Mouse (Mus musculus) heart, embryonic 14.5 days (tissue): Measurements from ENCODE around the gene Sema5b. TPM values are rescaled to one million over a fixed set of nuclear protein-coding genes. Genes with fewer than 3 reads are reported as not detected.
A peak's percentile ranks its signal among the peaks of the same experiment; 100 is the strongest.
"Not testable (repeated sequence)": the region's sequence is repeated elsewhere in the genome, so short reads cannot be mapped to it uniquely, and the experiment has no call there.

Source experiments
- ATAC-seq: fragments of 200-750 bp; cut with Nextera tagmentation; 2 replicates; pipeline ENCODE4 v1.8.0; 2017; ENCODE audit warnings: low read depth, moderate TSS enrichment; ENCODE audit not compliant: insufficient number of reproducible peaks, insufficient read depth, low FRiP score
- H3K27ac ChIP-seq, 2 experiments: fragments of 200-500 bp in 1 of 2; fragments of 300-500 bp in 1 of 2; sonication (generic) in 1 of 2; replicated peaks in 1 of 2; 2 replicates each; pipeline ENCODE4 v1.5.1; 2012 to 2014; ENCODE audit warnings: low read depth in 2 of 2, low read length in 2 of 2, control low read depth in 1 of 2, mild to moderate bottlenecking in 1 of 2, mixed read lengths in 1 of 2; ENCODE audit not compliant: control insufficient read depth in 1 of 2, insufficient read depth in 1 of 2
- H3K27me3 ChIP-seq: fragments of 300-500 bp; sonication (generic); 2 replicates; pipeline ENCODE4 v1.6.1; 2014; ENCODE audit warnings: mild to moderate bottlenecking, low read length, control low read depth; ENCODE audit not compliant: control insufficient read depth, insufficient read depth
- H3K36me3 ChIP-seq: fragments of 300-500 bp; sonication (generic); 2 replicates; pipeline ENCODE4 v1.6.1; 2014; ENCODE audit warnings: mild to moderate bottlenecking, control low read depth, low read length, mixed read lengths; ENCODE audit not compliant: control insufficient read depth, insufficient read depth
- H3K4me1 ChIP-seq, 2 experiments: fragments of 200-500 bp in 1 of 2; fragments of 300-500 bp in 1 of 2; sonication (generic) in 1 of 2; 2 replicates each; pipeline ENCODE4 v1.6.1; 2012 to 2014; ENCODE audit warnings: low read length in 2 of 2, control low read depth in 1 of 2, mixed read lengths in 1 of 2; ENCODE audit not compliant: control insufficient read depth in 2 of 2, insufficient read depth in 2 of 2
- H3K4me2 ChIP-seq: fragments of 300-500 bp; sonication (generic); 2 replicates; pipeline ENCODE4 v1.6.1; 2014; ENCODE audit warnings: mild to moderate bottlenecking, low read length
- H3K4me3 ChIP-seq, 2 experiments: fragments of 200-500 bp in 1 of 2; fragments of 300-500 bp in 1 of 2; sonication (generic) in 1 of 2; 2 replicates each; pipeline ENCODE4 v1.5.1; 2012 to 2014; ENCODE audit warnings: low read length in 2 of 2, mild to moderate bottlenecking in 2 of 2, control low read depth in 1 of 2, low read depth in 1 of 2, moderate library complexity in 1 of 2; ENCODE audit not compliant: control insufficient read depth in 1 of 2, insufficient read depth in 1 of 2
- H3K9ac ChIP-seq: fragments of 300-500 bp; sonication (generic); 2 replicates; pipeline ENCODE4 v1.6.1; 2014; ENCODE audit warnings: mild to moderate bottlenecking, low read length
- H3K9me3 ChIP-seq: fragments of 300-500 bp; sonication (generic); 2 replicates; pipeline ENCODE4 v1.6.1; 2016; ENCODE audit warnings: low read length, control low read depth; ENCODE audit not compliant: control insufficient read depth
- WGBS: fragments of 180-500 bp; shearing (Covaris S2); extraction: QIAGEN DNeasy Blood & Tissue Kit; methylation state at CpG from one replicate; pipeline ENCODE4 v1.1.7; 2014; 5-methylcytosine and 5-hydroxymethylcytosine counted together
- polyA plus RNA-seq: library from polyadenylated mRNA; unstranded; fragments of >200 nt; fragmentation: Nextera tagmentation; extraction: Ambion mirVana; gene quantifications from 2 replicates; pipeline ENCODE4 v1.2.1, GENCODE M21; 2014

Gene Sema5b
- polyA plus RNA-seq, 1 experiment from 2014 or later: 1.9 TPM

DNA sequence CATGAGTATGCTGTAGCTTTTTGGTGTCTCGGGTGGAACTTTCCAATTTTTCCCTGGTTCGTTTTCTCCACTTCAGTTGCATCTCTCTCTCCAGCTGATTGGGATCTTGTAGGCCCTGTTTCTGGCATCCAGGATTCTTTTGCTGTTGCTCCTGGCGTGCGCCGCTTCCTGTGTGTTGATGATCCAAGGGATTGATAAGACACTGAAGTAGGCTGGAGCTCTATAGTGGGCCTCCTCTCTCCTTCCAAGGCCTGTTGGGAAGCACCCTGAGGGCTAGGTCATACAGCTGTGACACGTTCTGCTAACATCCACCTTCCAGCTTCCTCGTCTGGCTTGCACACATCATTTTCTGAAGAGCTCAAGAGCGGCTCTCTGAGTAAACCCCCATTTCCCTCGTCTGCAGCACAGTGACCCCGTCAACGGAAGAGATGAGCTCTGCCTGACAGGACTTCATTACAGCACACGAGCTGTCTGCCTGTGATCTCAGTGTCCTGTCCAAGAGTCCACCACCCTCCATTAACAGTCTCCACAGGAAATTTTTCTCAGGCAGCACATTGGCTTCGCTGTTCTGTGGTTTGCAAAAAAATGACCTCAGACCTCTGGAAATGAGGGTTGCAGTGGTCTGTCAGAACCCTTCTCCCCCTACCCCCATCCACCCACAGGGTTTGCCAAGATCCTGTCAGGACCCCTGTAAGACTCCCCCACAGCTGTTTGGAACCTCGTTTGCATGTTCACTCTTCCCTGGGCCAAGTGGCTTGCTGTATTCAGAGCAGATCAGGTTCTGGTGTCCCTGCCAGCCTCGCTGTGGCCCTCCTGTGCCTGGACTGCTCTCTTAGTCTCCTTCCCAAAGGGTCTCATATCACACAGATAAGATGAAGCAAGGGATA, 14.9 kb downstream of the Sema5b start:
- Histone ChIP-seq H3K36me3 (no peaks in the 10 kb centered on the region), H3K4me1 (peaks cover 10 to 11% of the 10 kb centered on the region in 2 experiments; a peak in 3 of 4 replicates), H3K9me3 (no peaks in the 10 kb centered on the region), H3K9ac (no peak overlapping the region), H3K27ac (no peak overlapping the region), H3K27me3 (no peaks in the 10 kb centered on the region), H3K4me2 (no peak overlapping the region), H3K4me3 (no peak overlapping the region)
- 63% methylated on average over 15 of the region's 15 CpGs for WGBS
- ATAC-seq: no peak

DNA sequence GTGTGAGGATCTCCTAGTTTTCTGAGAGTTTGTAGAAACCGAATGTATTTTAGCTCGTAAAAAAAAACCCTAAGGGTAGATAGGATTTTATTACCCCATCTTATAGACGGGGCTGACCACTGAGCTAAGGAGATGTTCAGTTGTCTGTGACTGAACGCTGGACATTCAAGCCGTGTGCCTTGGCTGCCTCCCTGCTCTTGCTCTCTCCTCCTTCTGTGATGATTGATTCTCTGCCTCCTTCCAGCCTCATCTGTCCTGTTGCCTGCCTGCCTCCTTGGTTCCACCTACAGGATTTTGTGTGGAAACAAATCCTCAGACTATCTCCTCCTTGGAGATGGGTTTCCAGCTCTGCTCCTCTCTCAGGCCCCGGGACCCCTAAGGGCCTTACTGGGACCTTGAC, 16.1 kb downstream of the Sema5b start:
- Histone ChIP-seq H3K27ac (no peak overlapping the region), H3K9me3 (no peaks in the 10 kb centered on the region), H3K4me2 (no peak overlapping the region), H3K27me3 (no peaks in the 10 kb centered on the region), H3K9ac (no peak overlapping the region), H3K36me3 (no peaks in the 10 kb centered on the region), H3K4me1 (peaks cover under 1 to 4% of the 10 kb centered on the region in 2 experiments; a peak in 1 of 4 replicates), H3K4me3 (no peak overlapping the region)
- WGBS: 81% methylated on average over 6 of the region's 6 CpGs
- no peak for ATAC-seq

DNA sequence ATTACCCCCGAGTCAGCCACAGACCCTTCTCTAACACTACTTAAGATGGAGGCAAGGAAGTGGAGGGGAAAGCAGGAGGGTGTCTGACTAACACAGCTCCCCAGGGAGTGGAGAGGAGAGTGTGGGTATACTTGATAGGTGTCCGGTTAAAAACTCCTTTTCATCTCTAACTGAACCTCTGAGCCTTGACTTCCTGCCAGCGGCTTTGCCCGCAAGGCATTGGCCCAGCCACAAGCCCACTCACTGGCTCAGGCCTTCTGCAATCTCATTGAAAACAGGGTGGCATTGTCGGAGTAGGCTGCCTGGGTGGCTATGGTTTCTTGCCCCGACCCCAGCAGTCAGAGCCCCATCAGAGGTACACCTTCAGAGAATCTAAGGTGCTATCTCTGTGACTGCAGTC, 20.6 kb downstream of the Sema5b start:
- no peaks in the 10 kb centered on the region for H3K9me3 ChIP-seq
- H3K4me3 ChIP-seq: no peak overlapping the region
- no peak overlapping the region for H3K27ac ChIP-seq
- H3K9ac ChIP-seq: no peak overlapping the region
- H3K4me2 ChIP-seq: no peak overlapping the region
- H3K36me3 ChIP-seq: no peaks in the 10 kb centered on the region
- H3K4me1 ChIP-seq: peaks cover 3 to 6% of the 10 kb centered on the region in 2 experiments; a peak in 3 of 4 replicates
- WGBS: 69% methylated on average over 6 of the region's 6 CpGs
- no peak for ATAC-seq
- H3K27me3 ChIP-seq: no peaks in the 10 kb centered on the region

- H3K27me3 ChIP-seq: no peaks in the 10 kb centered on the region
- H3K9ac ChIP-seq: no peak overlapping the region
- 62% methylated on average over 22 of the region's 22 CpGs for WGBS
- ATAC-seq: no peak
- peaks cover 3 to 6% of the 10 kb centered on the region in 2 experiments; a peak in 3 of 4 replicates for H3K4me1 ChIP-seq
- no peaks in the 10 kb centered on the region for H3K9me3 ChIP-seq
- H3K4me2 ChIP-seq: peak overlapping the region; percentile 27; the same call in 1 of the 2 replicates
- H3K27ac ChIP-seq: no peak overlapping the region
- H3K4me3 ChIP-seq: no peak overlapping the region
- no peaks in the 10 kb centered on the region for H3K36me3 ChIP-seq
These were observed 23.4 kb downstream of the Sema5b start for GRCm38 (mm10) chr16:35564246-35564905.

GRCm38 (mm10) chr16:35565601-35566000, 24.7 kb downstream of the Sema5b start:
- H3K27ac ChIP-seq, H3K27me3 ChIP-seq, H3K4me3 ChIP-seq, H3K9me3 ChIP-seq, H3K36me3 ChIP-seq, H3K4me1 ChIP-seq, ATAC-seq, H3K9ac ChIP-seq, H3K4me2 ChIP-seq: not testable (repeated sequence)
- WGBS: 93% methylated on average over 5 of the region's 5 CpGs

GRCm38 (mm10) chr16:35568225-35568880, 27.4 kb downstream of the Sema5b start:
- 60% methylated on average over 15 of the region's 15 CpGs for WGBS
- Histone ChIP-seq H3K4me2 (no peak overlapping the region), H3K9ac (no peak overlapping the region), H3K27ac (no peak overlapping the region), H3K36me3 (no peaks in the 10 kb centered on the region), H3K4me1 (peaks cover 5 to 6% of the 10 kb centered on the region in 2 experiments; a peak in 3 of 4 replicates), H3K4me3 (no peak overlapping the region), H3K9me3 (no peaks in the 10 kb centered on the region), H3K27me3 (no peaks in the 10 kb centered on the region)
- ATAC-seq: no peak

GRCm38 (mm10) chr16:35569347-35569746, 28.4 kb downstream of the Sema5b start:
- H3K27ac ChIP-seq: no peak overlapping the region
- no peak overlapping the region for H3K9ac ChIP-seq
- 47% methylated on average over 2 of the region's 2 CpGs for whole genome bisulfite sequencing
- H3K36me3 ChIP-seq: no peaks in the 10 kb centered on the region
- no peaks in the 10 kb centered on the region for H3K27me3 ChIP-seq
- no peaks in the 10 kb centered on the region for H3K9me3 ChIP-seq
- no peak overlapping the region for H3K4me3 ChIP-seq
- H3K4me2 ChIP-seq: no peak overlapping the region
- peaks cover 5% of the 10 kb centered on the region in 2 experiments; a peak in 3 of 4 replicates for H3K4me1 ChIP-seq
- ATAC-seq: no peak
